Mouse (Mus musculus) stomach, embryonic 16.5 days (tissue): Measurements from ENCODE around the gene Etfdh. TPM values are rescaled to one million over a fixed set of nuclear protein-coding genes. Genes with fewer than 3 reads are reported as not detected.

Experiments used
- ATAC-seq: fragments of 200-750 bp; cut with Nextera tagmentation; 2 replicates; pipeline ENCODE4 v1.8.0; 2017; ENCODE audit warnings: moderate number of reproducible peaks, moderate TSS enrichment; ENCODE audit not compliant: insufficient read depth, low FRiP score
- H3K27ac ChIP-seq: fragments of 300-500 bp; sonication (generic); 2 replicates; pipeline ENCODE4 v1.5.1; 2014; ENCODE audit warnings: low read length
- H3K27me3 ChIP-seq: fragments of 300-500 bp; sonication (generic); 2 replicates; pipeline ENCODE4 v1.6.1; 2014; ENCODE audit warnings: low read length, control low read depth, mixed read lengths; ENCODE audit not compliant: control insufficient read depth, insufficient read depth
- H3K36me3 ChIP-seq: fragments of 300-500 bp; sonication (generic); 2 replicates; pipeline ENCODE4 v1.6.1; 2014; ENCODE audit warnings: low read length; ENCODE audit not compliant: control insufficient read depth, insufficient read depth
- H3K4me1 ChIP-seq: fragments of 300-500 bp; sonication (generic); 2 replicates; pipeline ENCODE4 v1.6.1; 2014; ENCODE audit warnings: low read length, control low read depth, mixed read lengths; ENCODE audit not compliant: control insufficient read depth, insufficient read depth
- H3K4me2 ChIP-seq: fragments of 300-500 bp; sonication (generic); 2 replicates; pipeline ENCODE4 v1.6.1; 2014; ENCODE audit warnings: low read depth, low read length, mixed read lengths
- H3K4me3 ChIP-seq: fragments of 300-500 bp; sonication (generic); replicated peaks from 2 replicates; pipeline ENCODE4 v1.5.1; 2014; ENCODE audit warnings: mild to moderate bottlenecking, low read length
- H3K9ac ChIP-seq: fragments of 300-500 bp; sonication (generic); 2 replicates; pipeline ENCODE4 v1.6.1; 2014; ENCODE audit warnings: low read length
- H3K9me3 ChIP-seq: fragments of 300-500 bp; sonication (generic); replicated peaks from 2 replicates; pipeline ENCODE4 v1.6.1; 2016; ENCODE audit warnings: low read length, control low read depth; ENCODE audit not compliant: control insufficient read depth
- WGBS: fragments of 180-500 bp; shearing (Covaris S2); extraction: QIAGEN DNeasy Blood & Tissue Kit; methylation state at CpG from one replicate; pipeline ENCODE4 v1.1.7; 2014; 5-methylcytosine and 5-hydroxymethylcytosine counted together
- polyA plus RNA-seq: library from polyadenylated mRNA; unstranded; fragments of >200 nt; fragmentation: Nextera tagmentation; extraction: Ambion mirVana; gene quantifications from 2 replicates; pipeline ENCODE4 v1.2.1, GENCODE M21; 2015

Gene Etfdh
- polyA plus RNA-seq, 1 experiment from 2014 or later: 74.8 TPM

GRCm38 (mm10) chr3:79628561-79629415, 512 bp downstream of the Etfdh start, which contains the start of gene 4930579G24Rik:
TSS of gene 4930579G24Rik (plus strand) at chr3:79629079.
- Histone ChIP-seq H3K27ac (peak within 1 kb of the TSS; percentile 85), H3K36me3 (peaks cover 24% of the 10 kb centered on the region), H3K4me1 (0 out of 2 replicates have a peak, but pooled peaks cover 2% of the 10 kb centered on the region), H3K9me3 (peaks cover 2% of the 10 kb centered on the region; the same call in 1 of the 2 replicates), H3K27me3 (no peaks in the 10 kb centered on the region), H3K4me3 (peak within 1 kb of the TSS; percentile 84), H3K4me2 (peak within 1 kb of the TSS; percentile 86), H3K9ac (peak within 1 kb of the TSS; percentile 90)
- under 1% methylated on average over 60 of the region's 60 CpGs for WGBS
- ATAC-seq: peak; percentile 99

- no peaks in the 10 kb centered on the region for H3K27me3 ChIP-seq
- H3K36me3 ChIP-seq: peaks cover 19% of the 10 kb centered on the region
- H3K9ac ChIP-seq: peak overlapping the region; percentile 75
- no peak for ATAC-seq
- under 1% methylated on average over 9 of the region's 9 CpGs for WGBS
- 0 out of 2 replicates have a peak, but pooled peaks cover 2% of the 10 kb centered on the region for H3K4me1 ChIP-seq
- H3K4me2 ChIP-seq: peak overlapping the region; percentile 86
- H3K4me3 ChIP-seq: peak overlapping the region; percentile 84
- H3K27ac ChIP-seq: peak overlapping the region; percentile 81
- H3K9me3 ChIP-seq: no peaks in the 10 kb centered on the region
These were observed 1.1 kb downstream of the Etfdh start for GRCm38 (mm10) chr3:79628182-79628560.

- no peaks in the 10 kb centered on the region for H3K27me3 ChIP-seq
- peak overlapping the region; percentile 86 for H3K4me2 ChIP-seq
- H3K27ac ChIP-seq: peak overlapping the region; percentile 81
- 16% methylated on average over 10 of the region's 10 CpGs for WGBS
- H3K4me1 ChIP-seq: 0 out of 2 replicates have a peak, but pooled peaks cover 2% of the 10 kb centered on the region
- no peaks in the 10 kb centered on the region for H3K9me3 ChIP-seq
- peak overlapping the region; percentile 84 for H3K4me3 ChIP-seq
- peak overlapping the region; percentile 75 for H3K9ac ChIP-seq
- H3K36me3 ChIP-seq: peaks cover 14% of the 10 kb centered on the region
- no peak for ATAC-seq
These were observed 1.7 kb downstream of the Etfdh start for GRCm38 (mm10) chr3:79627484-79628181.

- ATAC-seq: no peak
- H3K36me3 ChIP-seq: peaks cover 24% of the 10 kb centered on the region
These were observed 19.4 kb downstream of the Etfdh start for GRCm38 (mm10) chr3:79609886-79610285.

GRCm38 (mm10) chr3:79595468-79595867, 33.8 kb downstream of the Etfdh start:
- no peak overlapping the region for H3K9ac ChIP-seq
- no peaks in the 10 kb centered on the region for H3K27me3 ChIP-seq
- peaks cover 11% of the 10 kb centered on the region for H3K4me1 ChIP-seq
- peaks cover 28% of the 10 kb centered on the region for H3K36me3 ChIP-seq
- no peak overlapping the region for H3K27ac ChIP-seq
- 90% methylated on average over 7 of the region's 7 CpGs for WGBS
- ATAC-seq: no peak
- no peaks in the 10 kb centered on the region for H3K9me3 ChIP-seq
- H3K4me2 ChIP-seq: no peak overlapping the region
- H3K4me3 ChIP-seq: no peak overlapping the region

More at GRCm38 (mm10) chr3:79609886-79610285, 19.4 kb downstream of the Etfdh start:
- H3K27me3 ChIP-seq: no peaks in the 10 kb centered on the region
- H3K27ac ChIP-seq: no peak overlapping the region
- H3K9me3 ChIP-seq: no peaks in the 10 kb centered on the region
- 83% methylated on average over 2 of the region's 2 CpGs for WGBS
- no peaks in the 10 kb centered on the region for H3K4me1 ChIP-seq
- H3K4me2 ChIP-seq: no peak overlapping the region
- H3K9ac ChIP-seq: no peak overlapping the region
- no peak overlapping the region for H3K4me3 ChIP-seq

GRCm38 (mm10) chr3:79591793-79592471, 37.4 kb downstream of the Etfdh start:
- Histone ChIP-seq H3K4me3 (peak overlapping the region; percentile 87), H3K9me3 (no peaks in the 10 kb centered on the region), H3K27ac (peak overlapping the region; percentile 89), H3K9ac (peak overlapping the region; percentile 92), H3K4me2 (peak overlapping the region; percentile 68), H3K27me3 (no peaks in the 10 kb centered on the region), H3K4me1 (peaks cover 11% of the 10 kb centered on the region), H3K36me3 (peaks cover 18% of the 10 kb centered on the region)
- peak; percentile 11; the same call in 1 of the 2 replicates for ATAC-seq
- 2% methylated on average over 15 of the region's 15 CpGs for WGBS

- H3K36me3 ChIP-seq: peaks cover 13% of the 10 kb centered on the region
- H3K9ac ChIP-seq: peak within 1 kb of the TSS; percentile 92
- H3K27me3 ChIP-seq: no peaks in the 10 kb centered on the region
- H3K4me1 ChIP-seq: peaks cover 11% of the 10 kb centered on the region
- WGBS: 2% methylated on average over 63 of the region's 63 CpGs
- peak within 1 kb of the TSS; percentile 68 for H3K4me2 ChIP-seq
- peak within 1 kb of the TSS; percentile 87 for H3K4me3 ChIP-seq
- H3K27ac ChIP-seq: peak within 1 kb of the TSS; percentile 89
- no peaks in the 10 kb centered on the region for H3K9me3 ChIP-seq
- peak; percentile 84 for ATAC-seq
These were observed 38.2 kb downstream of the Etfdh start, which contains the start of gene Ppid for GRCm38 (mm10) chr3:79590863-79591792. TSS of gene Ppid (plus strand) at chr3:79591342.

- H3K36me3 ChIP-seq: peaks cover 7% of the 10 kb centered on the region; the same call in 1 of the 2 replicates
- H3K4me1 ChIP-seq: peaks cover 11% of the 10 kb centered on the region
- H3K4me3 ChIP-seq: no peak overlapping the region
- H3K9me3 ChIP-seq: no peaks in the 10 kb centered on the region
- H3K9ac ChIP-seq: no peak overlapping the region
- H3K27ac ChIP-seq: no peak overlapping the region
- no peak overlapping the region for H3K4me2 ChIP-seq
- 74% methylated on average over 2 of the region's 2 CpGs for WGBS
- ATAC-seq: no peak
- no peaks in the 10 kb centered on the region for H3K27me3 ChIP-seq
These were observed 39.6 kb downstream of the Etfdh start for GRCm38 (mm10) chr3:79589671-79590070.
